Mouse (Mus musculus) thymus, adult 2 months (tissue): Measurements from ENCODE around the gene Serinc5. TPM values are rescaled to one million over a fixed set of nuclear protein-coding genes. Genes with fewer than 3 reads are reported as not detected.

ENCODE experiments used
- DNase-seq: peaks from one replicate; pipeline ENCODE4 v3.0.0; 2021
- H3K27ac ChIP-seq: fragments of 200-500 bp; 2 replicates; pipeline ENCODE4 v1.5.1; 2012; ENCODE audit warnings: low read length, control low read depth; ENCODE audit not compliant: control insufficient read depth, insufficient read depth
- H3K27me3 ChIP-seq: fragments of 200-500 bp; 2 replicates; pipeline ENCODE4 v1.6.1; 2012; ENCODE audit warnings: mild to moderate bottlenecking, low read length, moderate library complexity, mixed read lengths; ENCODE audit not compliant: control insufficient read depth, insufficient read depth
- H3K36me3 ChIP-seq: fragments of 200-500 bp; 2 replicates; pipeline ENCODE4 v1.6.1; 2012; ENCODE audit warnings: mild to moderate bottlenecking, low read length, moderate library complexity; ENCODE audit not compliant: control insufficient read depth, insufficient read depth
- H3K4me1 ChIP-seq: fragments of 200-500 bp; replicated peaks from 2 replicates; pipeline ENCODE4 v1.6.1; 2012; ENCODE audit warnings: low read length; ENCODE audit not compliant: control insufficient read depth, insufficient read depth
- H3K4me3 ChIP-seq: fragments of 200-500 bp; 2 replicates; pipeline ENCODE4 v1.5.1; 2012; ENCODE audit warnings: mild to moderate bottlenecking, low read length, control low read depth, moderate library complexity; ENCODE audit not compliant: control insufficient read depth, insufficient read depth
- CTCF ChIP-seq: fragments of 200-500 bp; IDR thresholded peaks from 2 replicates; pipeline ENCODE4 v1.5.1; 2012; ENCODE audit warnings: mild to moderate bottlenecking, control low read depth, low read length, moderate library complexity, borderline replicate concordance; ENCODE audit not compliant: control insufficient read depth, poor library complexity, insufficient read depth; ENCODE audit errors: extremely low read depth
- POLR2A ChIP-seq: fragments of 200-500 bp; IDR thresholded peaks from 2 replicates; pipeline ENCODE4 v1.6.1; 2012; ENCODE audit warnings: mild to moderate bottlenecking, low read length, control low read depth, moderate library complexity; ENCODE audit not compliant: control insufficient read depth, poor library complexity, insufficient read depth; ENCODE audit errors: extremely low read depth
- WGBS: fragments of 180-500 bp; shearing (Covaris S2); methylation state at CpG from one replicate; pipeline ENCODE4 v1.1.7; 2018; 5-methylcytosine and 5-hydroxymethylcytosine counted together
- polyA plus RNA-seq: library from polyadenylated mRNA; depleted of rRNA; stranded (reverse); fragments of >200 nt; gene quantifications from 2 replicates; pipeline ENCODE4 v1.2.3, GENCODE M21; 2012

The Serinc5 gene
- polyA plus RNA-seq, 1 experiment: 108 TPM

GRCm38 (mm10) chr13:92717851-92718665 lies 107.2 kb downstream of the Serinc5 start:
- Histone ChIP-seq H3K4me3 (no peak overlapping the region), H3K27ac (no peak overlapping the region), H3K4me1 (peaks cover 4% of the 10 kb centered on the region; the same call in 1 of the 2 replicates), H3K27me3 (no peaks in the 10 kb centered on the region), H3K36me3 (no peaks in the 10 kb centered on the region)
- 97% methylated on average over 3 of the region's 3 CpGs for WGBS
- DNase-seq: no peak
- TF ChIP-seq POLR2A (no peak), CTCF (no peak)

DNA sequence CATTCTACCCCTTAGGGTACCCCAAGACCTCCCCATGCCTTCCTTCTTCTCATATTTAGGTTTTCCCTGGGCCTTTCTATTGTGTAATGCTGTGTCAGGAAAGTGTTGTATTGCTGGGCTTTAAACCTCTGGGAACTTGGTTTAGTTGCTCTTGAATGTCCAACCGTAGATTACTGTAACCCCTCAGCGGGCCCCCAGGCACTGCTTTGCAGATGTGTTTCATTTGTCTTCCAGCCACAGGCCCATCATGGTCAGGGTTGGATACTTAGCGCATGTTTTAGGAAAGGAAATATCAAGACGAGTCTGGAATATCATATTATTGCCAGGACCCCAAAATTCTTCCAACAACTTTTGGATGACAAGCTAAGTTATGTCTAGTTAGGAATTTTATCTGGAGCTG lies 110.1 kb downstream of the Serinc5 start:
- Histone ChIP-seq H3K4me1 (peaks cover 4% of the 10 kb centered on the region; the same call in 1 of the 2 replicates), H3K4me3 (no peak overlapping the region), H3K27me3 (no peaks in the 10 kb centered on the region), H3K27ac (no peak overlapping the region), H3K36me3 (no peaks in the 10 kb centered on the region)
- TF ChIP-seq CTCF: no peak
- TF ChIP-seq POLR2A: no peak
- DNase-seq: no peak
- 94% methylated on average over 4 of the region's 4 CpGs for WGBS

- no peaks in the 10 kb centered on the region for H3K36me3 ChIP-seq
- 24% methylated on average over 5 of the region's 5 CpGs for WGBS
- H3K27ac ChIP-seq: no peak overlapping the region
- H3K27me3 ChIP-seq: no peaks in the 10 kb centered on the region
- TF ChIP-seq POLR2A: no peak
- TF ChIP-seq CTCF: no peak
- H3K4me1 ChIP-seq: peaks cover 4% of the 10 kb centered on the region; the same call in 1 of the 2 replicates
- no peak overlapping the region for H3K4me3 ChIP-seq
- DNase-seq: no peak
These were observed 111.5 kb downstream of the Serinc5 start for GRCm38 (mm10) chr13:92722389-92722788.

DNA sequence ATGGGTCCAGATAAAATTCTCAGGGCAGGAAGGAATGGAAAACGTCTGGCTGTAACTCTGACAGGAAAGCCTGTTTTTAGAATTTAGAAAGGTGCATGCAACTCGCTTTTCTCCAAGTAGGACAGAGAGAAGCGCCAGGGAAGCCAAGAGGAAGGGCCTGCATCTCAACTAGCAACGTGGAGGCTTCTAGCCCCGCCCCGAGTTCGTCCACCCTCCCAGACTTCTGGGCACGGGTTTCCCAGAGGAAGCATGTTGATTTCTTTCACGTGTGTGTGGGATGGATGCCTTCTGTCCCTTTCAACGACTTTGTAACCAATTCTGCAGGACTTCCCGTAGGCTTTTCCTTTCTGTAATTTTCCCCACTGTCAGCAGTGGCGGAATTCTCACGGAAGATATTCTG lies 118.9 kb downstream of the Serinc5 start:
- peaks cover 5% of the 10 kb centered on the region for H3K4me1 ChIP-seq
- DNase-seq: no peak

GRCm38 (mm10) chr13:92731811-92732210 lies 120.9 kb downstream of the Serinc5 start:
- H3K4me3 ChIP-seq: no peak overlapping the region
- WGBS: 92% methylated on average over 6 of the region's 6 CpGs
- peaks cover 10% of the 10 kb centered on the region for H3K4me1 ChIP-seq
- no peaks in the 10 kb centered on the region for H3K36me3 ChIP-seq
- DNase-seq: no peak
- TF ChIP-seq POLR2A (no peak), CTCF (no peak)
- H3K27me3 ChIP-seq: no peaks in the 10 kb centered on the region
- no peak overlapping the region for H3K27ac ChIP-seq

More for the DNA sequence above, 118.9 kb downstream of the Serinc5 start:
- Histone ChIP-seq H3K4me3 (no peak overlapping the region), H3K36me3 (no peaks in the 10 kb centered on the region), H3K27ac (no peak overlapping the region), H3K27me3 (no peaks in the 10 kb centered on the region)
- WGBS: 70% methylated on average over 13 of the region's 13 CpGs
- TF ChIP-seq POLR2A: no peak
- TF ChIP-seq CTCF: no peak

DNA sequence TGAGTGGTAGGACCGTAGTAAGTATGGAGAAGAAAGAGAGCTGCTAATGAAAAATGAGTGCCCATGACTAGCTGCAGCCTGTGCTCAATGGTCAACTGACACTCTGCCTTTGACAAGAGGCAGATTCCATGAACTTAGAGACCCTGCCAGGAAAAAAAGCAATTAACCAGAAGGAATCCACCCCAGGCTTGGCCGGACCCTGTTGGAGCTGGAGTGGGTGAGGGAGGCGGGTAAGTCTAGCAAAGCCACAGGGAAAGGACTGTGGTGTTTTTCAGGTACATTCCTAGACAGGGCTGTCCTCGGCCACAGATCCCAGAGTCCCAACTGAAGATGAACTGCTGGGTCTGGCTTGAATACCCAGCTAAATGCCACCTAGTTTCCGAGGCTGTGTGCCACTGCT lies 121.9 kb downstream of the Serinc5 start:
- no peak overlapping the region for H3K4me3 ChIP-seq
- no peak for DNase-seq
- H3K27ac ChIP-seq: no peak overlapping the region
- peaks cover 14% of the 10 kb centered on the region for H3K4me1 ChIP-seq
- no peaks in the 10 kb centered on the region for H3K36me3 ChIP-seq
- 92% methylated on average over 5 of the region's 5 CpGs for WGBS
- no peaks in the 10 kb centered on the region for H3K27me3 ChIP-seq
- TF ChIP-seq CTCF: no peak
- TF ChIP-seq POLR2A: no peak

DNA sequence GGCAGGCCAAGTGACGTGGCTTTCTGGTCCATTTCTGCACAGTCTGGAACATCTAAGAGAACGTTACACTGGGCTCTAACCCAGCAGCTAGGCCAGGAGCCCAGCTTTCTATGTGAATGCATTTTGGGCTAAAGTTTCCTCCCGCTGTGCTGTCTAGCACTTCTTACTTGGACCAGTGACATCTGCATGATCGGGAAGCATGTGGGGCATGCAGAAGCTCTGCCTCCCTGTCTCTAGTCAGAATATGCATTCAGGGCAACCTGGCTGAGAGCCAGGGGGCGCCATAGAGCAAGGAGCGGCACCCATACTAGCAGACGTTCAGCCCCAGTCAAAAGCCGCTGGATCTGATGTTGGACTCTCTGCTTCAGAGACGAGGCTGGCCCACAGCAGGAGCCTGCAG lies 122.4 kb downstream of the Serinc5 start:
- peak; percentile 86 for DNase-seq
- no peak overlapping the region for H3K27ac ChIP-seq
- peaks cover 14% of the 10 kb centered on the region for H3K4me1 ChIP-seq
- H3K36me3 ChIP-seq: no peaks in the 10 kb centered on the region
- no peaks in the 10 kb centered on the region for H3K27me3 ChIP-seq
- no peak for TF ChIP-seq POLR2A
- peak; percentile 84; the same call in 1 of the 2 replicates for TF ChIP-seq CTCF
- 37% methylated on average over 9 of the region's 9 CpGs for WGBS
- H3K4me3 ChIP-seq: no peak overlapping the region
